Mouse (Mus musculus): ENCODE measurements around the gene Zbtb38.

GRCm38 (mm10) chr9:96782062-96782461 lies 29.4 kb upstream of the Zbtb38 start:
- TF ChIP-seq CTCF (IDR thresholded peaks at IDR 0.05; ENCODE audit: low read depth) (no peak), EP300 (optimal IDR thresholded peaks at IDR 0.05) (no peak)

Measured in stomach, postnatal 0 days (tissue).